Mouse (Mus musculus): ENCODE measurements around the gene Ppil4. TPM values are rescaled to one million over a fixed set of nuclear protein-coding genes. Genes with fewer than 3 reads are reported as not detected.

Gene Ppil4
- polyA plus RNA-seq, 1 experiment from 2014 or later = 33.0 TPM

GRCm38 (mm10) chr10:7787319-7787718 is 5.4 kb upstream of the Ppil4 start:
- Histone ChIP-seq H3K27me3 (replicated peaks) (no peaks in the 10 kb centered on the region), H3K27ac (ENCODE audit: poor library complexity, severe bottlenecking) (no peak overlapping the region), H3K9me3 (replicated peaks) (no peaks in the 10 kb centered on the region), H3K4me2 (no peak overlapping the region), H3K9ac (no peak overlapping the region), H3K4me1 (replicated peaks) (no peaks in the 10 kb centered on the region), H3K4me3 (no peak overlapping the region), H3K36me3 (peaks cover 17% of the 10 kb centered on the region)
- no peak for ATAC-seq (ENCODE audit: insufficient number of reproducible peaks, low FRiP score)
- 50% methylated on average over 2 of the region's 2 CpGs for WGBS

GRCm38 (mm10) chr10:7792254-7792750 is 389 bp upstream of the Ppil4 start:
- H3K4me2 ChIP-seq = peak overlapping the region; percentile 71
- no peaks in the 10 kb centered on the region for H3K27me3 ChIP-seq (replicated peaks)
- H3K4me3 ChIP-seq = peak overlapping the region; percentile 92
- H3K9ac ChIP-seq = peak overlapping the region; percentile 95
- peak; percentile 5; the same call in 1 of the 2 replicates for ATAC-seq (ENCODE audit: insufficient number of reproducible peaks, low FRiP score)
- peaks cover 29% of the 10 kb centered on the region for H3K36me3 ChIP-seq
- H3K4me1 ChIP-seq (replicated peaks) = peaks cover 8% of the 10 kb centered on the region
- no peaks in the 10 kb centered on the region for H3K9me3 ChIP-seq (replicated peaks)
- H3K27ac ChIP-seq (ENCODE audit: poor library complexity, severe bottlenecking) = peak overlapping the region; percentile 44; the same call in 1 of the 2 replicates
- WGBS = 1% methylated on average over 10 of the region's 10 CpGs

- H3K27ac ChIP-seq (ENCODE audit: poor library complexity, severe bottlenecking) = no peak overlapping the region
- no peak overlapping the region for H3K9ac ChIP-seq
- peaks cover 69% of the 10 kb centered on the region for H3K36me3 ChIP-seq
- no peaks in the 10 kb centered on the region for H3K27me3 ChIP-seq (replicated peaks)
- no peaks in the 10 kb centered on the region for H3K9me3 ChIP-seq (replicated peaks)
- no peak overlapping the region for H3K4me2 ChIP-seq
- ATAC-seq (ENCODE audit: insufficient number of reproducible peaks, low FRiP score) = no peak
- no peaks in the 10 kb centered on the region for H3K4me1 ChIP-seq (replicated peaks)
- no peak overlapping the region for H3K4me3 ChIP-seq
- WGBS = 77% methylated on average over 3 of the region's 3 CpGs
Observed at GRCm38 (mm10) chr10:7801258-7801657, 8.6 kb downstream of the Ppil4 start.

- Histone ChIP-seq H3K4me1 (replicated peaks) (no peaks in the 10 kb centered on the region), H3K9ac (no peak overlapping the region), H3K4me3 (no peak overlapping the region), H3K36me3 (peaks cover 60% of the 10 kb centered on the region), H3K9me3 (replicated peaks) (no peaks in the 10 kb centered on the region), H3K27ac (ENCODE audit: poor library complexity, severe bottlenecking) (no peak overlapping the region), H3K4me2 (no peak overlapping the region), H3K27me3 (replicated peaks) (no peaks in the 10 kb centered on the region)
- WGBS = 96% methylated on average over 2 of the region's 2 CpGs
- ATAC-seq (ENCODE audit: insufficient number of reproducible peaks, low FRiP score) = no peak
Observed at GRCm38 (mm10) chr10:7802519-7803140, 9.9 kb downstream of the Ppil4 start.

GRCm38 (mm10) chr10:7809937-7810336 is 17.2 kb downstream of the Ppil4 start:
- H3K27ac ChIP-seq (ENCODE audit: poor library complexity, severe bottlenecking) = no peak overlapping the region
- H3K36me3 ChIP-seq = peaks cover 64% of the 10 kb centered on the region
- ATAC-seq (ENCODE audit: insufficient number of reproducible peaks, low FRiP score) = no peak
- no peak overlapping the region for H3K4me3 ChIP-seq
- H3K4me2 ChIP-seq = no peak overlapping the region
- no peaks in the 10 kb centered on the region for H3K4me1 ChIP-seq (replicated peaks)
- no peaks in the 10 kb centered on the region for H3K27me3 ChIP-seq (replicated peaks)
- no peaks in the 10 kb centered on the region for H3K9me3 ChIP-seq (replicated peaks)
- 44% methylated on average over 2 of the region's 2 CpGs for WGBS
- no peak overlapping the region for H3K9ac ChIP-seq

GRCm38 (mm10) chr10:7816476-7816875 is 23.8 kb downstream of the Ppil4 start:
- Histone ChIP-seq H3K9ac (no peak overlapping the region), H3K4me1 (replicated peaks) (0 out of 2 replicates have a peak, but pooled peaks cover 4% of the 10 kb centered on the region), H3K36me3 (peaks cover 57% of the 10 kb centered on the region), H3K27me3 (replicated peaks) (no peaks in the 10 kb centered on the region), H3K4me3 (no peak overlapping the region), H3K4me2 (no peak overlapping the region), H3K9me3 (replicated peaks) (no peaks in the 10 kb centered on the region), H3K27ac (ENCODE audit: poor library complexity, severe bottlenecking) (no peak overlapping the region)
- WGBS = 40% methylated on average over 2 of the region's 2 CpGs
- no peak for ATAC-seq (ENCODE audit: insufficient number of reproducible peaks, low FRiP score)

- H3K9me3 ChIP-seq (replicated peaks) = no peaks in the 10 kb centered on the region
- H3K4me2 ChIP-seq = no peak overlapping the region
- 92% methylated on average over 4 of the region's 4 CpGs for WGBS
- H3K27ac ChIP-seq (ENCODE audit: poor library complexity, severe bottlenecking) = no peak overlapping the region
- H3K4me3 ChIP-seq = no peak overlapping the region
- H3K9ac ChIP-seq = no peak overlapping the region
- peaks cover 56% of the 10 kb centered on the region for H3K36me3 ChIP-seq
- H3K4me1 ChIP-seq (replicated peaks) = 0 out of 2 replicates have a peak, but pooled peaks cover 4% of the 10 kb centered on the region
- ATAC-seq (ENCODE audit: insufficient number of reproducible peaks, low FRiP score) = no peak
- no peaks in the 10 kb centered on the region for H3K27me3 ChIP-seq (replicated peaks)
Observed at GRCm38 (mm10) chr10:7818676-7819075, 26.0 kb downstream of the Ppil4 start.

GRCm38 (mm10) chr10:7819156-7819555 is 26.5 kb downstream of the Ppil4 start:
- ATAC-seq (ENCODE audit: insufficient number of reproducible peaks, low FRiP score) = no peak
- Histone ChIP-seq H3K9me3 (replicated peaks) (no peaks in the 10 kb centered on the region), H3K9ac (no peak overlapping the region), H3K36me3 (peaks cover 56% of the 10 kb centered on the region), H3K27me3 (replicated peaks) (no peaks in the 10 kb centered on the region), H3K4me3 (no peak overlapping the region), H3K4me1 (replicated peaks) (0 out of 2 replicates have a peak, but pooled peaks cover 4% of the 10 kb centered on the region), H3K27ac (ENCODE audit: poor library complexity, severe bottlenecking) (peak overlapping the region; percentile 3; the same call in 1 of the 2 replicates), H3K4me2 (no peak overlapping the region)
- WGBS = 92% methylated on average over 4 of the region's 4 CpGs

- no peak for ATAC-seq (ENCODE audit: insufficient number of reproducible peaks, low FRiP score)
- no peaks in the 10 kb centered on the region for H3K9me3 ChIP-seq (replicated peaks)
- no peak overlapping the region for H3K27ac ChIP-seq (ENCODE audit: poor library complexity, severe bottlenecking)
- no peak overlapping the region for H3K4me2 ChIP-seq
- H3K36me3 ChIP-seq = peaks cover 52% of the 10 kb centered on the region
- H3K4me3 ChIP-seq = no peak overlapping the region
- H3K4me1 ChIP-seq (replicated peaks) = 0 out of 2 replicates have a peak, but pooled peaks cover 4% of the 10 kb centered on the region
- 75% methylated on average over 4 of the region's 4 CpGs for WGBS
- H3K9ac ChIP-seq = no peak overlapping the region
- no peaks in the 10 kb centered on the region for H3K27me3 ChIP-seq (replicated peaks)
Observed at GRCm38 (mm10) chr10:7819603-7820002, 26.9 kb downstream of the Ppil4 start.

GRCm38 (mm10) chr10:7820171-7820570 is 27.5 kb downstream of the Ppil4 start:
- H3K4me2 ChIP-seq = no peak overlapping the region
- H3K4me3 ChIP-seq = no peak overlapping the region
- H3K27ac ChIP-seq (ENCODE audit: poor library complexity, severe bottlenecking) = no peak overlapping the region
- no peak for ATAC-seq (ENCODE audit: insufficient number of reproducible peaks, low FRiP score)
- H3K9ac ChIP-seq = no peak overlapping the region
- WGBS = 90% methylated on average over 5 of the region's 5 CpGs
- H3K27me3 ChIP-seq (replicated peaks) = no peaks in the 10 kb centered on the region
- no peaks in the 10 kb centered on the region for H3K9me3 ChIP-seq (replicated peaks)
- peaks cover 50% of the 10 kb centered on the region for H3K36me3 ChIP-seq
- H3K4me1 ChIP-seq (replicated peaks) = 0 out of 2 replicates have a peak, but pooled peaks cover 4% of the 10 kb centered on the region

GRCm38 (mm10) chr10:7821981-7822380 is 29.3 kb downstream of the Ppil4 start:
- H3K27ac ChIP-seq (ENCODE audit: poor library complexity, severe bottlenecking) = no peak overlapping the region
- no peak overlapping the region for H3K9ac ChIP-seq
- peaks cover 37% of the 10 kb centered on the region for H3K36me3 ChIP-seq
- no peaks in the 10 kb centered on the region for H3K27me3 ChIP-seq (replicated peaks)
- ATAC-seq (ENCODE audit: insufficient number of reproducible peaks, low FRiP score) = no peak
- H3K4me2 ChIP-seq = no peak overlapping the region
- no peaks in the 10 kb centered on the region for H3K9me3 ChIP-seq (replicated peaks)
- WGBS = 94% methylated on average over 12 of the region's 12 CpGs
- 0 out of 2 replicates have a peak, but pooled peaks cover 4% of the 10 kb centered on the region for H3K4me1 ChIP-seq (replicated peaks)
- no peak overlapping the region for H3K4me3 ChIP-seq

Measured in heart, embryonic 12.5 days (tissue).